Mouse (Mus musculus) MEL (cell line): ENCODE results near the gene Adtrp. TPM values are rescaled to one million over a fixed set of nuclear protein-coding genes. Genes with fewer than 3 reads are reported as not detected.

Source experiments
- DNase-seq: peaks from one replicate; pipeline ENCODE4 v3.0.0; 2011; ENCODE audit warnings: low read depth, low spot score
- H3K27ac ChIP-seq: 2 replicates; pipeline ENCODE4 v1.5.1; 2012; ENCODE audit warnings: low read depth, mild to moderate bottlenecking, control low read depth, low read length, moderate library complexity; ENCODE audit not compliant: control insufficient read depth
- H3K27me3 ChIP-seq, 2 experiments: fragments of 150-350 bp in 1 of 2; sonication (generic) in 1 of 2; 2 replicates each; pipeline ENCODE4 v1.6.1; 2012; ENCODE audit warnings: low read length in 2 of 2, mild to moderate bottlenecking in 2 of 2, improper control_type of control experiment in 1 of 2, moderate library complexity in 1 of 2; ENCODE audit not compliant: insufficient read depth in 2 of 2, control insufficient read depth in 1 of 2
- H3K36me3 ChIP-seq, 2 experiments: 2 replicates each; pipeline ENCODE4 v1.6.1; 2012 to 2014; ENCODE audit warnings: low read length in 2 of 2, improper control_type of control experiment in 1 of 2, inconsistent platforms in 1 of 2, mild to moderate bottlenecking in 1 of 2; ENCODE audit not compliant: insufficient read depth in 2 of 2, control insufficient read depth in 1 of 2
- H3K4me1 ChIP-seq, 2 experiments: fragments of 150-350 bp in 1 of 2; sonication (generic) in 1 of 2; 2 replicates each; pipeline ENCODE4 v1.6.1; 2012; ENCODE audit warnings: low read length in 2 of 2, improper control_type of control experiment in 1 of 2, mild to moderate bottlenecking in 1 of 2; ENCODE audit not compliant: insufficient read depth in 2 of 2, control insufficient read depth in 1 of 2
- H3K4me3 ChIP-seq, 2 experiments: fragments of 150-350 bp in 1 of 2; sonication (generic) in 1 of 2; 2 replicates each; pipeline ENCODE4 v1.5.1; 2012; ENCODE audit warnings: low read depth in 2 of 2, low read length in 2 of 2, mild to moderate bottlenecking in 2 of 2, moderate library complexity in 2 of 2, control low read depth in 1 of 2, improper control_type of control experiment in 1 of 2; ENCODE audit not compliant: control insufficient read depth in 1 of 2, insufficient read depth in 1 of 2
- H3K79me2 ChIP-seq: 2 replicates; pipeline ENCODE4 v1.6.1; 2012; ENCODE audit warnings: mild to moderate bottlenecking, low read length, moderate library complexity; ENCODE audit not compliant: control insufficient read depth, poor library complexity, insufficient read depth
- H3K9ac ChIP-seq: 2 replicates; pipeline ENCODE4 v1.6.1; 2012; ENCODE audit warnings: low read depth, mild to moderate bottlenecking, control low read depth, low read length, moderate library complexity; ENCODE audit not compliant: control insufficient read depth, poor library complexity, severe bottlenecking
- H3K9me3 ChIP-seq: fragments of 150-350 bp; sonication (generic); replicated peaks from 2 replicates; pipeline ENCODE4 v1.6.1; 2012; ENCODE audit warnings: mild to moderate bottlenecking, low read length, improper control_type of control experiment, moderate library complexity; ENCODE audit not compliant: insufficient read depth
- BHLHE40 ChIP-seq: IDR thresholded peaks from 2 replicates; pipeline ENCODE4 v1.6.1; 2012; ENCODE audit warnings: low read depth, mild to moderate bottlenecking, inconsistent platforms, low read length, improper control_type of control experiment, borderline replicate concordance
- ELF1 ChIP-seq: IDR thresholded peaks from 2 replicates; pipeline ENCODE4 v1.6.1; 2014; ENCODE audit warnings: low read depth, mild to moderate bottlenecking, inconsistent platforms, low read length, improper control_type of control experiment, moderate library complexity
- ETS1 ChIP-seq: IDR thresholded peaks from 2 replicates; pipeline ENCODE4 v1.6.1; 2012; ENCODE audit warnings: low read depth, mild to moderate bottlenecking, inconsistent platforms, low read length, improper control_type of control experiment, moderate library complexity
- GATA1 ChIP-seq: IDR thresholded peaks from 2 replicates; pipeline ENCODE4 v1.6.1; 2011; ENCODE audit warnings: low read depth, low read length, improper control_type of control experiment
- HCFC1 ChIP-seq: IDR thresholded peaks from 2 replicates; pipeline ENCODE4 v1.6.1; 2012; ENCODE audit warnings: low read depth, mild to moderate bottlenecking, inconsistent platforms, low read length, improper control_type of control experiment, moderate library complexity
- JUND ChIP-seq: IDR thresholded peaks from 2 replicates; pipeline ENCODE4 v1.6.1; 2011; ENCODE audit warnings: low read depth, mild to moderate bottlenecking, improper control_type of control experiment, low read length
- MAX ChIP-seq: IDR thresholded peaks from 2 replicates; pipeline ENCODE4 v1.6.1; 2011; ENCODE audit warnings: low read length, improper control_type of control experiment
- MAZ ChIP-seq: IDR thresholded peaks from 2 replicates; pipeline ENCODE4 v1.6.1; 2012; ENCODE audit warnings: low read depth, mild to moderate bottlenecking, inconsistent platforms, low read length, improper control_type of control experiment
- MYC ChIP-seq: IDR thresholded peaks from 2 replicates; pipeline ENCODE4 v1.6.1; 2011; ENCODE audit warnings: low read depth, mild to moderate bottlenecking, low read length, improper control_type of control experiment, moderate library complexity
- NELFE ChIP-seq: IDR thresholded peaks from 2 replicates; pipeline ENCODE4 v1.6.1; 2011; ENCODE audit warnings: low read depth, low read length, improper control_type of control experiment
- POLR2AphosphoS2 ChIP-seq: IDR thresholded peaks from 2 replicates; pipeline ENCODE4 v1.6.1; 2011; ENCODE audit warnings: low read length, improper control_type of control experiment
- RCOR1 ChIP-seq: IDR thresholded peaks from 2 replicates; pipeline ENCODE4 v1.6.1; 2012; ENCODE audit warnings: low read depth, mild to moderate bottlenecking, inconsistent platforms, low read length, improper control_type of control experiment
- SIN3A ChIP-seq: IDR thresholded peaks from 2 replicates; pipeline ENCODE4 v1.6.1; 2012; ENCODE audit warnings: low read length, improper control_type of control experiment, inconsistent platforms
- SMC3 ChIP-seq: IDR thresholded peaks from 2 replicates; pipeline ENCODE4 v1.6.1; 2011; ENCODE audit warnings: low read depth, low read length, improper control_type of control experiment
- TAL1 ChIP-seq: IDR thresholded peaks from 2 replicates; pipeline ENCODE4 v1.6.1; 2012; ENCODE audit warnings: mild to moderate bottlenecking, inconsistent platforms, low read length, moderate library complexity, mixed read lengths
- USF2 ChIP-seq, 2 experiments: IDR thresholded peaks; 2 replicates each; pipeline ENCODE4 v1.6.1; 2011 to 2012; ENCODE audit warnings: improper control_type of control experiment in 2 of 2, low read length in 2 of 2, borderline replicate concordance in 1 of 2, inconsistent platforms in 1 of 2, low read depth in 1 of 2, mild to moderate bottlenecking in 1 of 2; ENCODE audit not compliant: insufficient read depth in 1 of 2
- ZKSCAN1 ChIP-seq: IDR thresholded peaks from 2 replicates; pipeline ENCODE4 v1.6.1; 2012; ENCODE audit warnings: low read depth, mild to moderate bottlenecking, inconsistent platforms, low read length, improper control_type of control experiment, moderate library complexity
- ZNF384 ChIP-seq: IDR thresholded peaks from 2 replicates; pipeline ENCODE4 v1.6.1; 2012; ENCODE audit warnings: low read depth, mild to moderate bottlenecking, inconsistent platforms, low read length, improper control_type of control experiment
- polyA plus RNA-seq, 2 experiments: library from polyadenylated mRNA; stranded (reverse) in 1 of 2; unstranded in 1 of 2; fragments of >175 nt in 1 of 2; fragments of >200 nt in 1 of 2; gene quantifications; 2 replicates each; pipeline versions ENCODE4 v1.2.1 to v1.2.4; 2012; ENCODE audit warnings: low replicate concordance in 2 of 2, low read depth in 1 of 2; ENCODE audit not compliant: insufficient read length in 2 of 2, insufficient read depth in 1 of 2, missing spikeins in 1 of 2
- total RNA-seq: library from RNA; depleted of rRNA; stranded (reverse); fragments of 300-350 nt; gene quantifications from 2 replicates; pipeline ENCODE4 v1.2.3, GENCODE M21; 2012

The Adtrp gene
- total and polyA plus RNA-seq, 3 experiments: not detected

DNA sequence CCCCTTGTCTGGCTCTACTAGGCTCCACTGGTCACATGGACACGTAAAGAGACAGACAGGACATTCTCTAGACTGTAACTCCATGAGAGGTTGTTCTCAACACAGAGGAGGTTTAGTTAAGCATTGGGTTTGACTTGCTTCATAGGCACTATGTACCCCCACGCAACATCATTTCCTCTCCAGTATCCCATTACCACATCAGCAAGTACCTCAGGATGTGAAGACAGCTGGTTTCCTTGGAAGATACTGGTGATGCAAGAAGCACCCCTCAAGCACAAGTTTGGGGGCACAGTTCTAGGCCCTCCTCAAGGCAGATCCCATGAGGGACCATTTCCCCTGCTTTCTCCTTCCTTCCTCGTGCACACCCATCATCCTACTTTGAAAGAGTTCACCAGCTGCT is 60.8 kb downstream of the Adtrp start:
- Histone ChIP-seq H3K9ac (no peak overlapping the region), H3K27ac (no peak overlapping the region), H3K4me1 (no peaks in the 10 kb centered on the region), H3K79me2 (no peaks in the 10 kb centered on the region), H3K36me3 (no peaks in the 10 kb centered on the region), H3K4me3 (no peak overlapping the region), H3K9me3 (no peaks in the 10 kb centered on the region), H3K27me3 (no peaks in the 10 kb centered on the region)
- no peak for TF ChIP-seq GATA1
- TF ChIP-seq NELFE: no peak
- no peak for TF ChIP-seq ETS1
- TF ChIP-seq BHLHE40: no peak
- TF ChIP-seq ZNF384: no peak
- no peak for TF ChIP-seq MAX
- no peak for TF ChIP-seq MYC
- no peak for TF ChIP-seq JUND
- no peak for TF ChIP-seq HCFC1
- TF ChIP-seq ZKSCAN1: no peak
- TF ChIP-seq TAL1: no peak
- no peak for TF ChIP-seq RCOR1
- no peak for TF ChIP-seq USF2 (IDR thresholded peaks at IDR 0.05; ENCODE audit: borderline replicate concordance in 1 of 2, insufficient read depth in 1 of 2, low read depth in 1 of 2, low read length in 2 of 2)
- no peak for TF ChIP-seq MAZ
- no peak for TF ChIP-seq ELF1
- TF ChIP-seq SIN3A: no peak
- TF ChIP-seq POLR2AphosphoS2: no peak
- DNase-seq: no peak

- no peak for TF ChIP-seq SMC3
- Histone ChIP-seq H3K27me3 (no peaks in the 10 kb centered on the region), H3K4me3 (no peak overlapping the region), H3K9me3 (no peaks in the 10 kb centered on the region), H3K36me3 (no peaks in the 10 kb centered on the region), H3K27ac (no peak overlapping the region), H3K4me1 (no peaks in the 10 kb centered on the region), H3K9ac (no peak overlapping the region), H3K79me2 (no peaks in the 10 kb centered on the region)
- DNase-seq: no peak
Measured at GRCm38 (mm10) chr13:41784889-41785701, 62.4 kb downstream of the Adtrp start.
